In the genomic region with DNA sequence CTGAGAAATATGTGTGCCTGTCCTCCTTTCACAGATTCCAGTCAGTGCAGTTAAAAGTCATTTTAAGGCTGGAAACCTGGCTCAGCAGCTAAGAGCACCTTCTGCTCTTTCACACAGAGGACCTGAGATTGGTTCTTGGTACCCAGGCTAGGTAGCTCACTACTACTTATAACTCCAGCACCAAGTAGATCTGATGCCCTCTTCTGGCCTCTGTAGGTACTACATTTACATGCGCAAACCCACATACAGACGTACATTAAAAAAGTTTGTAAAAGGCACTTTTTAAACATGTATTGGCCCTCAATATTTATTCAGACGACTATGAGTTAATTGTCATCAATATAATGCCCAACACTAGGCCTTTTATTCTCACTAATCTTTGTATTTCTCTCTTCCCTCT, we compare ENCODE assay signal across 15 mouse cellular contexts.
DNase-seq lines count a peak whose midpoint lies in the region; ATAC-seq and TF ChIP-seq lines count a peak whose summit lies in the region.
"Had no signal": no experiment of that assay in that cellular context is flagged by ENCODE, and none has a peak within 500 bp of the region (broad histone marks: within the 10 kb centered on the region; RNA-seq: fewer than 3 reads in every experiment).

No protein-coding gene starts in this region.

- H3K36me3 ChIP-seq in forebrain, postnatal 0 days (ENCODE audit: insufficient read depth) = no peaks in the 10 kb centered on the region
- no peaks in the 10 kb centered on the region for H3K36me3 ChIP-seq in forebrain, embryonic 16.5 days (ENCODE audit: control insufficient read depth, insufficient read depth)
- no peaks in the 10 kb centered on the region for H3K36me3 ChIP-seq in kidney, postnatal 0 days (ENCODE audit: insufficient read depth, low read length)
- no peaks in the 10 kb centered on the region for H3K36me3 ChIP-seq in midbrain, postnatal 0 days (ENCODE audit: insufficient read depth, low read length)
- H3K36me3 ChIP-seq in midbrain, embryonic 14.5 days (ENCODE audit: control insufficient read depth, insufficient read depth, low read length) = no peaks in the 10 kb centered on the region
- H3K36me3 ChIP-seq in splenic B cell, adult 2 months (ENCODE audit: control insufficient read depth, insufficient read depth, low read length, poor library complexity, severe bottlenecking) = no peaks in the 10 kb centered on the region
- H3K36me3 ChIP-seq: limb, embryonic 15.5 days had no signal

- DNase-seq in forebrain, postnatal 0 days = no peak
- DNase-seq in kidney, postnatal 0 days (ENCODE audit: low spot score) = no peak
- no peak for DNase-seq in kidney, adult 18-20 months
- DNase-seq in midbrain, postnatal 0 days (ENCODE audit: low spot score) = no peak
- no peak for DNase-seq in midbrain, embryonic 14.5 days
- peak; percentile 7 for DNase-seq in splenic B cell, adult 2 months (ENCODE audit: low read depth, low spot score)
- no peak for DNase-seq in retina, embryonic 14.5 days (ENCODE audit: low spot score)
- DNase-seq: cerebellum, adult 11 months; cerebellum, postnatal 36 days; gastrocnemius, postnatal 36 days; lung, postnatal 36 days had no signal

- H3K27me3 ChIP-seq in forebrain, postnatal 0 days (ENCODE audit: insufficient read depth, low read length) = no peaks in the 10 kb centered on the region
- H3K27me3 ChIP-seq in forebrain, embryonic 16.5 days (replicated peaks; ENCODE audit: control insufficient read depth, insufficient read depth, low read length) = no peaks in the 10 kb centered on the region
- H3K27me3 ChIP-seq in kidney, postnatal 0 days (ENCODE audit: insufficient read depth, low read length) = no peaks in the 10 kb centered on the region
- no peaks in the 10 kb centered on the region for H3K27me3 ChIP-seq in midbrain, postnatal 0 days (ENCODE audit: insufficient read depth, low read length)
- H3K27me3 ChIP-seq in midbrain, embryonic 14.5 days (ENCODE audit: control insufficient read depth, insufficient read depth, low read length) = no peaks in the 10 kb centered on the region
- H3K27me3 ChIP-seq in splenic B cell, adult 2 months (ENCODE audit: control insufficient read depth, insufficient read depth, low read length, poor library complexity, severe bottlenecking) = no peaks in the 10 kb centered on the region
- H3K27me3 ChIP-seq: heart, embryonic 13.5 days; limb, embryonic 15.5 days had no signal

- WGBS in forebrain, postnatal 0 days = 94% methylated on average over 3 of the region's 3 CpGs
- WGBS in forebrain, embryonic 16.5 days = 96% methylated on average over 3 of the region's 3 CpGs
- 92% methylated on average over 3 of the region's 3 CpGs for WGBS in kidney, postnatal 0 days
- 94% methylated on average over 3 of the region's 3 CpGs for WGBS in midbrain, postnatal 0 days
- 95% methylated on average over 3 of the region's 3 CpGs for WGBS in midbrain, embryonic 14.5 days

- no peak overlapping the region for H3K27ac ChIP-seq in forebrain, postnatal 0 days (ENCODE audit: low read depth, low read length)
- no peak overlapping the region for H3K27ac ChIP-seq in forebrain, embryonic 16.5 days (ENCODE audit: low read length)
- H3K27ac ChIP-seq in kidney, postnatal 0 days = no peak overlapping the region
- no peak overlapping the region for H3K27ac ChIP-seq in midbrain, postnatal 0 days (ENCODE audit: low read depth, low read length)
- no peak overlapping the region for H3K27ac ChIP-seq in midbrain, embryonic 14.5 days (replicated peaks; ENCODE audit: low read depth, low read length)
- H3K27ac ChIP-seq: heart, embryonic 13.5 days; limb, embryonic 15.5 days; midbrain, embryonic 10.5 days had no signal

- H3K9ac ChIP-seq in forebrain, postnatal 0 days = no peak overlapping the region
- no peak overlapping the region for H3K9ac ChIP-seq in forebrain, embryonic 16.5 days (replicated peaks; ENCODE audit: low read depth, low read length)
- no peak overlapping the region for H3K9ac ChIP-seq in kidney, postnatal 0 days (ENCODE audit: low read depth, low read length)
- no peak overlapping the region for H3K9ac ChIP-seq in midbrain, postnatal 0 days (replicated peaks; ENCODE audit: low read length, poor library complexity, severe bottlenecking)
- no peak overlapping the region for H3K9ac ChIP-seq in midbrain, embryonic 14.5 days (replicated peaks; ENCODE audit: low read length)
- H3K9ac ChIP-seq: heart, embryonic 13.5 days; limb, embryonic 15.5 days had no signal

- peak; percentile 40 for TF ChIP-seq CTCF in forebrain, postnatal 0 days (IDR thresholded peaks at IDR 0.05; ENCODE audit: low read depth)
- peak; percentile 63 for TF ChIP-seq CTCF in kidney, postnatal 0 days (IDR thresholded peaks at IDR 0.05; ENCODE audit: low read depth)
- TF ChIP-seq CTCF in midbrain, postnatal 0 days (IDR thresholded peaks at IDR 0.05) = peak; percentile 50

- H3K4me1 ChIP-seq in forebrain, postnatal 0 days (ENCODE audit: insufficient read depth) = peaks cover 21% of the 10 kb centered on the region
- H3K4me1 ChIP-seq in forebrain, embryonic 16.5 days (replicated peaks; ENCODE audit: control insufficient read depth, insufficient read depth, low read length) = peaks cover 43% of the 10 kb centered on the region
- H3K4me1 ChIP-seq in kidney, postnatal 0 days (replicated peaks; ENCODE audit: insufficient read depth, low read length) = peaks cover 38% of the 10 kb centered on the region
- H3K4me1 ChIP-seq in midbrain, postnatal 0 days (ENCODE audit: insufficient read depth, low read length) = peaks cover 20% of the 10 kb centered on the region
- H3K4me1 ChIP-seq in midbrain, embryonic 14.5 days (ENCODE audit: control insufficient read depth, insufficient read depth, low read length) = peaks cover 38% of the 10 kb centered on the region

- H3K4me2 ChIP-seq in forebrain, postnatal 0 days (ENCODE audit: low read depth) = no peak overlapping the region
- H3K4me2 ChIP-seq in forebrain, embryonic 16.5 days (ENCODE audit: low read length) = no peak overlapping the region
- H3K4me2 ChIP-seq in kidney, postnatal 0 days (ENCODE audit: low read length) = no peak overlapping the region
- H3K4me2 ChIP-seq in midbrain, postnatal 0 days (ENCODE audit: low read depth, low read length, poor library complexity, severe bottlenecking) = no peak overlapping the region
- no peak overlapping the region for H3K4me2 ChIP-seq in midbrain, embryonic 14.5 days (ENCODE audit: low read length)
- H3K4me2 ChIP-seq: heart, embryonic 13.5 days; limb, embryonic 15.5 days had no signal

- ATAC-seq in forebrain, postnatal 0 days = no peak
- ATAC-seq in forebrain, embryonic 16.5 days = no peak
- ATAC-seq in kidney, postnatal 0 days (replicated peaks; ENCODE audit: low FRiP score, low read depth) = no peak
- no peak for ATAC-seq in midbrain, postnatal 0 days (ENCODE audit: low FRiP score)
- no peak for ATAC-seq in midbrain, embryonic 14.5 days (ENCODE audit: low FRiP score, low TSS enrichment)

- H3K4me3 ChIP-seq in forebrain, postnatal 0 days (ENCODE audit: low read depth, low read length) = no peak overlapping the region
- H3K4me3 ChIP-seq in forebrain, embryonic 16.5 days (replicated peaks; ENCODE audit: low read length) = no peak overlapping the region
- no peak overlapping the region for H3K4me3 ChIP-seq in kidney, postnatal 0 days (replicated peaks; ENCODE audit: low read depth, low read length)
- no peak overlapping the region for H3K4me3 ChIP-seq in midbrain, postnatal 0 days (ENCODE audit: low read depth, low read length)
- no peak overlapping the region for H3K4me3 ChIP-seq in midbrain, embryonic 14.5 days (replicated peaks; ENCODE audit: low read depth, low read length)
- H3K4me3 ChIP-seq: heart, embryonic 13.5 days; limb, embryonic 15.5 days; midbrain, embryonic 10.5 days had no signal

- no peaks in the 10 kb centered on the region for H3K9me3 ChIP-seq in forebrain, postnatal 0 days (ENCODE audit: low read length)
- no peaks in the 10 kb centered on the region for H3K9me3 ChIP-seq in forebrain, embryonic 16.5 days (ENCODE audit: control insufficient read depth, low read length)
- no peaks in the 10 kb centered on the region for H3K9me3 ChIP-seq in kidney, postnatal 0 days (replicated peaks; ENCODE audit: low read length)
- no peaks in the 10 kb centered on the region for H3K9me3 ChIP-seq in midbrain, postnatal 0 days (ENCODE audit: low read length)
- no peaks in the 10 kb centered on the region for H3K9me3 ChIP-seq in midbrain, embryonic 14.5 days (ENCODE audit: control insufficient read depth, low read length)
- H3K9me3 ChIP-seq: heart, embryonic 13.5 days; limb, embryonic 15.5 days had no signal
